11 mouse cellular contexts compared by ENCODE assay signal in genomic region chr4:104656728-104657127, GRCm38 (mm10).
A peak's percentile ranks its signal among the peaks of the same experiment; 100 is the strongest.
DNase-seq lines count a peak whose midpoint lies in the region.
"Had no signal": no experiment of that assay in that cellular context is flagged by ENCODE, and none has a peak within 500 bp of the region (broad histone marks: within the 10 kb centered on the region; RNA-seq: fewer than 3 reads in every experiment).

No protein-coding gene starts in this region.

- peak; percentile 89 for DNase-seq in heart, adult 11 months
- no peak for DNase-seq in heart, postnatal 4 days
- peak; percentile 41 to 59 for DNase-seq in left cerebral cortex, adult 9 months (ENCODE audit: low spot score in 2 of 2)
- no peak for DNase-seq in left cerebral cortex, postnatal 4 days
- peak; percentile 8 for DNase-seq in heart, adult 8-10 months (ENCODE audit: low spot score)
- peak; percentile 20 to 53 for DNase-seq in kidney, postnatal 36 days
- DNase-seq in gastrocnemius, postnatal 10 days: no peak
- no peak for DNase-seq in spleen, postnatal 36 days (ENCODE audit: low spot score in 2 of 2)
- DNase-seq: cerebellum, adult 18-20 months; lung, adult 18-20 months; lung, postnatal 4 days had no signal

- intact Hi-C loops in left cerebral cortex, postnatal 4 days (cut with DNase I): loop anchor here (10.0 kb wide), 1 partner anchor 192 kb away; no protein-coding TSS in a partner anchor

Comparison
In these comparisons a context has a peak if more than half of its experiments do, and no peak if none do; other contexts are left out.
1. DNase-seq: peak in heart, adult 11 months (single experiment), left cerebral cortex, adult 9 months (2 of 2), heart, adult 8-10 months (single experiment) and kidney, postnatal 36 days (2 of 2); none in heart, postnatal 4 days (single experiment), left cerebral cortex, postnatal 4 days (single experiment), gastrocnemius, postnatal 10 days (single experiment) and spleen, postnatal 36 days (0 of 2).